Mouse (Mus musculus) ovary, postnatal 14 days (tissue): ENCODE measurements around the gene Gm13290.
"Not testable (repeated sequence)": the region's sequence is repeated elsewhere in the genome, so short reads cannot be mapped to it uniquely, and the experiment has no call there.

Experiments
- DNase-seq: peaks from one replicate; pipeline ENCODE4 v3.0.0; 2022; ENCODE audit warnings: low spot score

The Gm13290 gene

GRCm38 (mm10) chr4:88773534-88773933, at the start of gene Gm13290:
TSS of gene Gm13290 (plus strand) at chr4:88773834.
- not testable (repeated sequence) for DNase-seq

- DNase-seq, result no peak
Measured at GRCm38 (mm10) chr4:88726727-88727126, 46.9 kb upstream of the Gm13290 start.

GRCm38 (mm10) chr4:88727324-88727723, 46.3 kb upstream of the Gm13290 start:
- no peak for DNase-seq

GRCm38 (mm10) chr4:88738480-88738879, 35.2 kb upstream of the Gm13290 start:
- peak; percentile 66 for DNase-seq

- no peak for DNase-seq
Measured at GRCm38 (mm10) chr4:88739036-88739435, 34.6 kb upstream of the Gm13290 start.

- no peak for DNase-seq
Measured at GRCm38 (mm10) chr4:88741426-88741825, 32.2 kb upstream of the Gm13290 start.

GRCm38 (mm10) chr4:88742771-88743371, 30.8 kb upstream of the Gm13290 start:
- no peak for DNase-seq

GRCm38 (mm10) chr4:88744207-88744606, 29.4 kb upstream of the Gm13290 start:
- no peak for DNase-seq

GRCm38 (mm10) chr4:88749926-88750325, 23.7 kb upstream of the Gm13290 start:
- no peak for DNase-seq

- DNase-seq, result peak; percentile 73
Measured at GRCm38 (mm10) chr4:88754818-88755340, 18.8 kb upstream of the Gm13290 start, which contains the start of gene Gm13271. TSS of gene Gm13271 (plus strand) at chr4:88754868.

- DNase-seq, result not testable (repeated sequence)
Measured at GRCm38 (mm10) chr4:88756581-88757513, 16.8 kb upstream of the Gm13290 start.

- DNase-seq, result peak; percentile 87
Measured at GRCm38 (mm10) chr4:88757628-88758031, 16.0 kb upstream of the Gm13290 start.

GRCm38 (mm10) chr4:88758751-88759150, 14.9 kb upstream of the Gm13290 start:
- not testable (repeated sequence) for DNase-seq

GRCm38 (mm10) chr4:88759610-88760268, 13.9 kb upstream of the Gm13290 start, which contains the start of gene Gm13283:
TSS of gene Gm13283 (plus strand) at chr4:88760119.
- DNase-seq, result peak; percentile 34

GRCm38 (mm10) chr4:88760431-88760830, 13.2 kb upstream of the Gm13290 start:
- DNase-seq, result peak; percentile 42

- peak; percentile 65 for DNase-seq
Measured at GRCm38 (mm10) chr4:88761776-88762175, 11.9 kb upstream of the Gm13290 start.

GRCm38 (mm10) chr4:88762341-88762740, 11.3 kb upstream of the Gm13290 start:
- DNase-seq, result not testable (repeated sequence)

GRCm38 (mm10) chr4:88763384-88764018, 10.1 kb upstream of the Gm13290 start:
- not testable (repeated sequence) for DNase-seq

- not testable (repeated sequence) for DNase-seq
Measured at GRCm38 (mm10) chr4:88776622-88777021, 3.0 kb downstream of the Gm13290 start, which contains the start of gene Gm13289. TSS of gene Gm13289 (plus strand) at chr4:88776922.

- DNase-seq, result not testable (repeated sequence)
Measured at GRCm38 (mm10) chr4:88779550-88779949, 5.9 kb downstream of the Gm13290 start, which contains the start of gene Gm13272. TSS of gene Gm13272 (plus strand) at chr4:88779850.

GRCm38 (mm10) chr4:88780320-88780719, 6.7 kb downstream of the Gm13290 start:
- DNase-seq, result not testable (repeated sequence)
